Mouse (Mus musculus) forebrain, embryonic 13.5 days (tissue): ENCODE data around the gene Itga10. TPM values are rescaled to one million over a fixed set of nuclear protein-coding genes. Genes with fewer than 3 reads are reported as not detected.

Source experiments
- ATAC-seq: fragments of 200-750 bp; cut with Nextera tagmentation; 2 replicates; pipeline ENCODE4 v1.8.0; 2017
- H3K27ac ChIP-seq: fragments of 300-500 bp; sonication (generic); 2 replicates; pipeline ENCODE4 v1.5.1; 2015; ENCODE audit warnings: inconsistent platforms, mild to moderate bottlenecking, moderate library complexity
- H3K27me3 ChIP-seq: fragments of 300-500 bp; sonication (generic); 2 replicates; pipeline ENCODE4 v1.6.1; 2015; ENCODE audit warnings: mild to moderate bottlenecking, inconsistent platforms
- H3K36me3 ChIP-seq: fragments of 300-500 bp; sonication (generic); 2 replicates; pipeline ENCODE4 v1.6.1; 2015; ENCODE audit warnings: mild to moderate bottlenecking, inconsistent platforms; ENCODE audit not compliant: poor library complexity, severe bottlenecking
- H3K4me1 ChIP-seq: fragments of 300-500 bp; sonication (generic); 2 replicates; pipeline ENCODE4 v1.6.1; 2015; ENCODE audit warnings: inconsistent platforms
- H3K4me2 ChIP-seq: fragments of 300-500 bp; sonication (generic); 2 replicates; pipeline ENCODE4 v1.6.1; 2015; ENCODE audit warnings: inconsistent platforms, mild to moderate bottlenecking, moderate library complexity
- H3K4me3 ChIP-seq: fragments of 300-500 bp; sonication (generic); 2 replicates; pipeline ENCODE4 v1.5.1; 2015; ENCODE audit warnings: mild to moderate bottlenecking, inconsistent platforms
- H3K9ac ChIP-seq: fragments of 300-500 bp; sonication (generic); 2 replicates; pipeline ENCODE4 v1.6.1; 2015; ENCODE audit warnings: mild to moderate bottlenecking, inconsistent platforms
- H3K9me3 ChIP-seq: fragments of 300-500 bp; sonication (generic); replicated peaks from 2 replicates; pipeline ENCODE4 v1.6.1; 2016; ENCODE audit warnings: inconsistent platforms
- WGBS: fragments of 180-500 bp; shearing (Covaris S2); methylation state at CpG from one replicate; pipeline ENCODE4 v1.1.7; 2015; 5-methylcytosine and 5-hydroxymethylcytosine counted together
- polyA plus RNA-seq: library from polyadenylated mRNA; unstranded; fragments of >200 nt; fragmentation: Nextera tagmentation; extraction: Ambion mirVana; gene quantifications from 2 replicates; pipeline ENCODE4 v1.2.1, GENCODE M21; 2015

Itga10 gene
- polyA plus RNA-seq, 1 experiment from 2014 or later: 0.57 TPM

GRCm38 (mm10) chr3:96669727-96670468 is 24.5 kb downstream of the Itga10 start, which contains the start of gene Ankrd35:
Gene Ankrd35, plus strand, starts transcription at chr3:96670131.
- H3K4me1 ChIP-seq: peaks cover 7% of the 10 kb centered on the region
- 6% methylated on average over 35 of the region's 35 CpGs for WGBS
- H3K9me3 ChIP-seq: no peaks in the 10 kb centered on the region
- peak within 1 kb of the TSS; percentile 46 for H3K4me3 ChIP-seq
- ATAC-seq: peak; percentile 94
- H3K9ac ChIP-seq: peak within 1 kb of the TSS; percentile 54
- H3K4me2 ChIP-seq: peak within 1 kb of the TSS; percentile 75
- H3K36me3 ChIP-seq: no peaks in the 10 kb centered on the region
- no peak within 1 kb of the TSS for H3K27ac ChIP-seq
- peaks cover 14% of the 10 kb centered on the region for H3K27me3 ChIP-seq

DNA sequence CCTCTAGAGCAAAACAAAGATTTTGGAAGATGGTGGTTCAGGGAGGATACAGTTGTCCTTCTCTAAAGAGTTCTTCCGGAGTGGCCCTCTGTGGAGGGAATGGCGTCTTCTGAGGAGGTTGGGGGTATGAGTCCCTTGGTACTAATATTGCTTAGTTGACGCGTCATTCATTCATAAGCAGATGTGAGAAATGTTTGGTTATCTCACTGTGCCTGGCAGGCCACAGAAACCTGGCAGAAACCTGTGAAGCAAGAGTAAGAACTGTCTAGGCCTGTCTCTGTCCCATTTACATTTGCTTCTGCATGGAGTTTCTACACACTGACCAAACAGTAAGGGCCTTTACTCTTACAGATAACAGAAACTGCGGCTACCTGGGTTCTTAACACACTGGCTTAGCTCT is 26.1 kb downstream of the Itga10 start:
- Histone ChIP-seq H3K27me3 (peaks cover 14% of the 10 kb centered on the region), H3K4me2 (no peak overlapping the region), H3K36me3 (no peaks in the 10 kb centered on the region), H3K4me1 (peaks cover 10% of the 10 kb centered on the region), H3K9ac (no peak overlapping the region), H3K9me3 (no peaks in the 10 kb centered on the region), H3K4me3 (no peak overlapping the region), H3K27ac (no peak overlapping the region)
- WGBS: 91% methylated on average over 5 of the region's 5 CpGs
- no peak for ATAC-seq

DNA sequence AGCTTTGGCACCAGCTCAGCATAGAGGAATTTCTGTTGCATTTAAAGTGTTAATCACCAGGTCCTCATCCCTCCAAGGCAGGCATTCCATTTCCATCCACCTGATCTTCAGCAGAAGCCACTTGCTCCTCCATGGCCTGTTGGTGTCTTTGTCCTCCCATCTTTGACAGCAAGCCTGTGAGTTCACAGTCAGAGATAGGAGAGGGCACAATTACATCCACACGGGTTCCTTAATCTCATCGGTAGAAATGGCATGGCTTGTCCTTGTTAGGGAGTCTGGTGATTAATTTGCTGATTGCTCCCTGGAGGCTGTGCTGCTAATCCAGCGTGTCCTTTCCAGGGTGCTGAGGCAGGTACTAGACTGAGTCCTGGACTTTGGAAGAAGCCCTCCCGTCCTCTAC is 28.1 kb downstream of the Itga10 start:
- H3K9me3 ChIP-seq: no peaks in the 10 kb centered on the region
- H3K36me3 ChIP-seq: no peaks in the 10 kb centered on the region
- no peak overlapping the region for H3K27ac ChIP-seq
- peaks cover 10% of the 10 kb centered on the region for H3K4me1 ChIP-seq
- no peak overlapping the region for H3K9ac ChIP-seq
- 74% methylated on average over 4 of the region's 4 CpGs for WGBS
- ATAC-seq: no peak
- H3K4me2 ChIP-seq: no peak overlapping the region
- peaks cover 14% of the 10 kb centered on the region for H3K27me3 ChIP-seq
- no peak overlapping the region for H3K4me3 ChIP-seq

- H3K27me3 ChIP-seq: peaks cover 18% of the 10 kb centered on the region
- H3K9me3 ChIP-seq: no peaks in the 10 kb centered on the region
- no peak overlapping the region for H3K4me3 ChIP-seq
- no peak overlapping the region for H3K27ac ChIP-seq
- 81% methylated on average over 8 of the region's 8 CpGs for WGBS
- ATAC-seq: no peak
- H3K4me2 ChIP-seq: no peak overlapping the region
- H3K4me1 ChIP-seq: peaks cover 10% of the 10 kb centered on the region
- H3K9ac ChIP-seq: no peak overlapping the region
- H3K36me3 ChIP-seq: no peaks in the 10 kb centered on the region
Measured at GRCm38 (mm10) chr3:96674442-96674841, 29.1 kb downstream of the Itga10 start.

GRCm38 (mm10) chr3:96675171-96675570 is 29.8 kb downstream of the Itga10 start:
- H3K36me3 ChIP-seq: no peaks in the 10 kb centered on the region
- 78% methylated on average over 3 of the region's 3 CpGs for WGBS
- peaks cover 19% of the 10 kb centered on the region for H3K27me3 ChIP-seq
- H3K9ac ChIP-seq: no peak overlapping the region
- no peak overlapping the region for H3K4me2 ChIP-seq
- peaks cover 9% of the 10 kb centered on the region for H3K4me1 ChIP-seq
- no peak for ATAC-seq
- no peak overlapping the region for H3K4me3 ChIP-seq
- no peak overlapping the region for H3K27ac ChIP-seq
- H3K9me3 ChIP-seq: no peaks in the 10 kb centered on the region

- Histone ChIP-seq H3K27me3 (peaks cover 16% of the 10 kb centered on the region), H3K4me1 (peaks cover 10% of the 10 kb centered on the region; the same call in 1 of the 2 replicates), H3K9me3 (no peaks in the 10 kb centered on the region), H3K27ac (no peak overlapping the region), H3K4me3 (no peak overlapping the region), H3K36me3 (no peaks in the 10 kb centered on the region), H3K4me2 (no peak overlapping the region), H3K9ac (no peak overlapping the region)
- 24% methylated on average over 3 of the region's 3 CpGs for WGBS
- no peak for ATAC-seq
Measured at GRCm38 (mm10) chr3:96675690-96676089, 30.3 kb downstream of the Itga10 start.

DNA sequence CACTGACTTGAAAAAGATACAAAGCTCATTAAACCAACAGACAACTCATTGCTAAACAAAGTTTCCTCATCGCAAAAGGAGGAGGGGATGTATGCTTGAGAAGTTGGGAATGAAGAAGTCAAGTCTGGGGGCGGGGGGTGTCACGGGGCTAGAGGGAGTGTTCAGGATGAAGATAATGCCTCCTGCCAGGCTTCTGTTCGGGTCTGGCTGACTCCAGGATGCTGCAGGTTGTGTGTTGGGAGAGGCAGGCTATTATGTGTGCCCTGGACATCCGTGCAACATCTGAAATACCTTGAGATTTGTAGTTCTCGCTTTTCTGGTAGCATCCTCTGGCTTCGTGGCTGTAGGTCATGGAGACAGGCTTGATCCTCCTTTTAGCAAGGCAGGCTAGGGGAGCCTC is 33.1 kb downstream of the Itga10 start:
- ATAC-seq: no peak
- Histone ChIP-seq H3K9ac (no peak overlapping the region), H3K4me3 (no peak overlapping the region), H3K27ac (no peak overlapping the region), H3K9me3 (no peaks in the 10 kb centered on the region), H3K27me3 (peaks cover 8% of the 10 kb centered on the region), H3K4me1 (peaks cover 10% of the 10 kb centered on the region; the same call in 1 of the 2 replicates), H3K4me2 (no peak overlapping the region), H3K36me3 (no peaks in the 10 kb centered on the region)
- WGBS: 63% methylated on average over 7 of the region's 7 CpGs

GRCm38 (mm10) chr3:96679159-96679674 is 33.8 kb downstream of the Itga10 start:
- Histone ChIP-seq H3K4me1 (peaks cover 10% of the 10 kb centered on the region; the same call in 1 of the 2 replicates), H3K27ac (no peak overlapping the region), H3K36me3 (no peaks in the 10 kb centered on the region), H3K4me2 (no peak overlapping the region), H3K27me3 (peaks cover 16% of the 10 kb centered on the region), H3K9me3 (no peaks in the 10 kb centered on the region), H3K4me3 (no peak overlapping the region), H3K9ac (no peak overlapping the region)
- ATAC-seq: no peak
- WGBS: 27% methylated on average over 5 of the region's 5 CpGs

DNA sequence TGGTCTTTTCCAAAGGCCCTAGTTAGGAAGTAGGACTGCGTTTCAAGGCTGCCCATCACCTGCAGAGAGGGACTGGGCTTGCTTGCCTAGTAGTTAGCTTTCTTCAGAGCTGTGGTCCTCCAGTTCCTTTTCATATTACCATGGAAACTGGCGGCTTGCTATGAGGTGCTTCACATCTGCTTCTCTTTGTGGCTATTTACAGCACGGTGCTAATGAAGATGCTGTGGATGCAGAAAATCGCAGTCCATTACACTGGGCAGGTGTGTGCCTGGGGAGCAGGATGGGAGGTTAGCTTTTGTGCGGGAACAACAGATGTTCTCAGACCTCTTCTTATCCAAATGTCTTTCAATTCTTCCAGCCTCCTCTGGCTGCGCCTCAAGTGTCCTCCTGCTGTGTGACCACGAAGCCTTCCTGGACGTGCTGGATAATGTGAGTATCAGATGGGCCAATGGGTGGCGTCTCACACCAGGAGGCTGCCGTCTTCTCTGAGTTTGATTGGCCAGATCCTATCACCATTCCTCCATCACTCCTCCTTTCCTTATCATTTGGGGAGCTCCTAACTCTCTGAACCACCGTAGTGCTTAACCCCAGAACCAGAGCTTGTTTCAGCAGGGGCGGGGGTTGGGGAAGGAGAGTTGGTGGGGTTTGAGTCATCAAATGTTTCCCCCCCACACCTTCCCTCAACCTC is 35.0 kb downstream of the Itga10 start:
- H3K27ac ChIP-seq: no peak overlapping the region
- no peak overlapping the region for H3K9ac ChIP-seq
- H3K4me2 ChIP-seq: no peak overlapping the region
- ATAC-seq: peak; percentile 50; the same call in 1 of the 2 replicates
- no peak overlapping the region for H3K4me3 ChIP-seq
- no peaks in the 10 kb centered on the region for H3K9me3 ChIP-seq
- no peaks in the 10 kb centered on the region for H3K36me3 ChIP-seq
- WGBS: 15% methylated on average over 12 of the region's 12 CpGs
- peaks cover 25% of the 10 kb centered on the region for H3K27me3 ChIP-seq
- H3K4me1 ChIP-seq: peaks cover 10% of the 10 kb centered on the region; the same call in 1 of the 2 replicates

DNA sequence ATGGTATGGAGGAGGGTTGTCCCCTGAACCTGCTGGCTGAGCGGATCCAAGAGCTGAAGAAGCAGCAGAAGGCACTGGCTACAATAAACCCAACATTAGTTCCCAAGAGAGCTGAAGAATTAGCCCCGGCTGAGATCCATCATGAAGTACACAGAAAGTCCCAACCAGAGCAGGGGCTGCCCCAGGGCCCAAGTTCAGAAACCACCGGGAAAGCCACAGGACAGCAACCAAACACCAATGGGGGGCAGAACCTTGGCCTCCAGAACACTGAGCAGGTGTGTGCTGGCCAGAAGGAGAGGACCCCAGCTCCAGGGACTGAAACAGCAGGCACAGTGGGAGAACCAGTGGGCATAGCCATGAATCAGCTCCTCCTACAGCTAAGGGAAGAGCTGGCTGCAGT is 38.1 kb downstream of the Itga10 start:
- no peaks in the 10 kb centered on the region for H3K36me3 ChIP-seq
- H3K4me2 ChIP-seq: no peak overlapping the region
- no peak overlapping the region for H3K9ac ChIP-seq
- H3K9me3 ChIP-seq: no peaks in the 10 kb centered on the region
- H3K27ac ChIP-seq: no peak overlapping the region
- 0 out of 2 replicates have a peak, but pooled peaks cover 6% of the 10 kb centered on the region for H3K4me1 ChIP-seq
- WGBS: 96% methylated on average over 3 of the region's 3 CpGs
- no peak for ATAC-seq
- H3K4me3 ChIP-seq: no peak overlapping the region
- H3K27me3 ChIP-seq: peaks cover 25% of the 10 kb centered on the region

- 60% methylated on average over 17 of the region's 17 CpGs for WGBS
- no peaks in the 10 kb centered on the region for H3K36me3 ChIP-seq
- H3K4me1 ChIP-seq: 0 out of 2 replicates have a peak, but pooled peaks cover 6% of the 10 kb centered on the region
- no peaks in the 10 kb centered on the region for H3K9me3 ChIP-seq
- H3K4me2 ChIP-seq: peak overlapping the region; percentile 51
- H3K27me3 ChIP-seq: peaks cover 22% of the 10 kb centered on the region
- no peak overlapping the region for H3K9ac ChIP-seq
- ATAC-seq: no peak
- H3K4me3 ChIP-seq: peak overlapping the region; percentile 17; the same call in 1 of the 2 replicates
- no peak overlapping the region for H3K27ac ChIP-seq
Measured at GRCm38 (mm10) chr3:96684151-96684821, 38.9 kb downstream of the Itga10 start.

DNA sequence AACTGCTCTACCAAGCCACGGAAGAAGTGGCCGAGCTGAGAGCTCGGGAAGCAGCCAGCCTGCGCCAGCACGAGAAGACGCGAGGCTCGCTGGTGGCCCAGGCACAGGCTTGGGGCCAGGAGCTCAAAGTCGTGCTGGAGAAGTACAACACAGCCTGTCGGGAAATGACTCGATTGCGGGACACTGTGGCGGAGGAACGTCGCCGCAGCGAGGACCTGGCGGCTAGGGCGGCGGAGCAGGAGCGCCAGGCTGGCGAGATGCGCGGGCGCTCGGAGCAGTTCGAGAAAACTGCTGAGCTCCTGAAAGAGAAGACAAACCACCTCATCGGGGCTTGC is 39.4 kb downstream of the Itga10 start:
- WGBS: 38% methylated on average over 28 of the region's 28 CpGs
- no peaks in the 10 kb centered on the region for H3K36me3 ChIP-seq
- no peak for ATAC-seq
- no peak overlapping the region for H3K27ac ChIP-seq
- no peak overlapping the region for H3K9ac ChIP-seq
- no peaks in the 10 kb centered on the region for H3K9me3 ChIP-seq
- H3K4me1 ChIP-seq: 0 out of 2 replicates have a peak, but pooled peaks cover 9% of the 10 kb centered on the region
- peaks cover 19% of the 10 kb centered on the region for H3K27me3 ChIP-seq
- H3K4me2 ChIP-seq: peak overlapping the region; percentile 51
- peak overlapping the region; percentile 17; the same call in 1 of the 2 replicates for H3K4me3 ChIP-seq
